Mouse (Mus musculus) CD8-positive naive resting alpha-beta T cell, adult 2 months (primary cell): ENCODE results near the gene Tmub2.

Experiments used
- DNase-seq, 2 experiments: peaks; one replicate each; pipeline ENCODE4 v3.0.0; 2022; ENCODE audit warnings: low read depth in 2 of 2, low spot score in 2 of 2

Gene Tmub2

GRCm38 (mm10) chr11:102304141-102304540 lies 19.4 kb downstream of the Tmub2 start:
- no peak for DNase-seq

- no peak for DNase-seq
Observed at GRCm38 (mm10) chr11:102305359-102305758, 20.6 kb downstream of the Tmub2 start.

- no peak for DNase-seq
Observed at GRCm38 (mm10) chr11:102308104-102308503, 23.4 kb downstream of the Tmub2 start.

GRCm38 (mm10) chr11:102308979-102309378 lies 24.2 kb downstream of the Tmub2 start:
- peak; percentile 97 for DNase-seq

- no peak for DNase-seq
Observed at GRCm38 (mm10) chr11:102309821-102310617, 25.3 kb downstream of the Tmub2 start.

- no peak for DNase-seq
Observed at GRCm38 (mm10) chr11:102310768-102311695, 26.3 kb downstream of the Tmub2 start.

GRCm38 (mm10) chr11:102311966-102312365 lies 27.2 kb downstream of the Tmub2 start:
- DNase-seq: no peak

- no peak for DNase-seq
Observed at GRCm38 (mm10) chr11:102312586-102312985, 27.9 kb downstream of the Tmub2 start.

GRCm38 (mm10) chr11:102314321-102314720 lies 29.6 kb downstream of the Tmub2 start:
- no peak for DNase-seq

GRCm38 (mm10) chr11:102315690-102316571 lies 31.2 kb downstream of the Tmub2 start:
- no peak for DNase-seq

GRCm38 (mm10) chr11:102316572-102317297 lies 32.0 kb downstream of the Tmub2 start:
- DNase-seq: peak; percentile 68 to 69

- peak; percentile 50 to 61 for DNase-seq
Observed at GRCm38 (mm10) chr11:102317298-102317900, 32.7 kb downstream of the Tmub2 start.

GRCm38 (mm10) chr11:102317901-102318575 lies 33.3 kb downstream of the Tmub2 start:
- peak; percentile 25 to 48 for DNase-seq

- peak; percentile 40 to 42 for DNase-seq
Observed at GRCm38 (mm10) chr11:102318576-102319409, 34.1 kb downstream of the Tmub2 start.

GRCm38 (mm10) chr11:102319410-102319792 lies 34.7 kb downstream of the Tmub2 start, which contains the start of gene Ubtf:
TSS of gene Ubtf (minus strand) at chr11:102319742.
- peak; percentile 63 to 65 for DNase-seq

- peak; percentile 16 to 52 for DNase-seq
Observed at GRCm38 (mm10) chr11:102319941-102320685, 35.4 kb downstream of the Tmub2 start.

- no peak for DNase-seq
Observed at GRCm38 (mm10) chr11:102320686-102321005, 35.9 kb downstream of the Tmub2 start.

- DNase-seq: no peak
Observed at GRCm38 (mm10) chr11:102321931-102322330, 37.2 kb downstream of the Tmub2 start.
